Mouse (Mus musculus): ENCODE measurements around the gene Eno2.
"Not testable (repeated sequence)": the region's sequence is repeated elsewhere in the genome, so short reads cannot be mapped to it uniquely, and the experiment has no call there.

Eno2 gene

GRCm38 (mm10) chr6:124805341-124806321, 36.2 kb upstream of the Eno2 start:
- peak; percentile 97 for DNase-seq

GRCm38 (mm10) chr6:124804341-124804740, 34.9 kb upstream of the Eno2 start:
- DNase-seq, result no peak

GRCm38 (mm10) chr6:124803691-124804090, 34.2 kb upstream of the Eno2 start:
- not testable (repeated sequence) for DNase-seq

- DNase-seq, result no peak
These were observed 33.6 kb upstream of the Eno2 start for GRCm38 (mm10) chr6:124803061-124803460.

- not testable (repeated sequence) for DNase-seq
These were observed 32.9 kb upstream of the Eno2 start for GRCm38 (mm10) chr6:124802400-124802799.

- no peak for DNase-seq
These were observed 26.7 kb upstream of the Eno2 start for GRCm38 (mm10) chr6:124796200-124796599.

GRCm38 (mm10) chr6:124795781-124796180, 26.3 kb upstream of the Eno2 start:
- peak; percentile 50 to 81 for DNase-seq

GRCm38 (mm10) chr6:124791911-124792310, 22.4 kb upstream of the Eno2 start:
- DNase-seq, result peak in 1 of 2 experiments; percentile 60

- DNase-seq, result no peak
These were observed 20.6 kb upstream of the Eno2 start for GRCm38 (mm10) chr6:124790121-124790520.

- DNase-seq, result no peak
These were observed 20.0 kb upstream of the Eno2 start for GRCm38 (mm10) chr6:124789519-124789918.

- no peak for DNase-seq
These were observed 18.2 kb upstream of the Eno2 start for GRCm38 (mm10) chr6:124787722-124788121.

- peak; percentile 53 to 58 for DNase-seq
These were observed 17.4 kb upstream of the Eno2 start for GRCm38 (mm10) chr6:124786756-124787420.

- DNase-seq, result peak in 1 of 2 experiments; percentile 47
These were observed 13.0 kb upstream of the Eno2 start for GRCm38 (mm10) chr6:124782436-124782835.

- no peak for DNase-seq
These were observed 11.4 kb upstream of the Eno2 start for GRCm38 (mm10) chr6:124780917-124781316.

GRCm38 (mm10) chr6:124779984-124780416, 10.5 kb upstream of the Eno2 start:
- peak in 1 of 2 experiments; percentile 50 for DNase-seq

GRCm38 (mm10) chr6:124779222-124779983, 9.9 kb upstream of the Eno2 start, which contains the start of gene Lrrc23:
Gene Lrrc23, minus strand, starts transcription at chr6:124779727.
- peak in 1 of 2 experiments; percentile 48 for DNase-seq

- no peak for DNase-seq
These were observed 1.0 kb upstream of the Eno2 start for GRCm38 (mm10) chr6:124770511-124770910.

GRCm38 (mm10) chr6:124770013-124770412, 540 bp upstream of the Eno2 start:
- DNase-seq, result no peak

- DNase-seq, result no peak
These were observed 799 bp downstream of the Eno2 start for GRCm38 (mm10) chr6:124768704-124769044.

GRCm38 (mm10) chr6:124767920-124768703, 1.4 kb downstream of the Eno2 start:
- no peak for DNase-seq

GRCm38 (mm10) chr6:124767536-124767919, 1.9 kb downstream of the Eno2 start:
- DNase-seq, result no peak

GRCm38 (mm10) chr6:124765951-124766350, 3.5 kb downstream of the Eno2 start:
- no peak for DNase-seq

Data from kidney, adult 8-10 months (tissue).